Mouse (Mus musculus) CH12.LX (cell line): Measurements from ENCODE around the gene Gdi2. TPM values are rescaled to one million over a fixed set of nuclear protein-coding genes. Genes with fewer than 3 reads are reported as not detected.
A peak's percentile ranks its signal among the peaks of the same experiment; 100 is the strongest.

Experiments
- DNase-seq: peaks from one replicate; pipeline ENCODE4 v3.0.0-alpha.2; 2013; ENCODE audit errors: extremely low read depth
- H3K27ac ChIP-seq: 2 replicates; pipeline ENCODE4 v1.5.1; 2012; ENCODE audit warnings: low read depth, mild to moderate bottlenecking, control low read depth, moderate library complexity; ENCODE audit not compliant: insufficient read depth
- H3K27me3 ChIP-seq: replicated peaks from 2 replicates; pipeline ENCODE3; 2012; ENCODE audit warnings: inconsistent platforms
- H3K36me3 ChIP-seq, 2 experiments: replicated peaks in 1 of 2; 2 replicates each; pipeline versions ENCODE3 to v1.6.1; 2012; ENCODE audit warnings: inconsistent platforms in 1 of 2, low read length in 1 of 2, mild to moderate bottlenecking in 1 of 2, mixed read lengths in 1 of 2, moderate library complexity in 1 of 2; ENCODE audit not compliant: control insufficient read depth in 1 of 2, insufficient read depth in 1 of 2
- H3K4me1 ChIP-seq, 2 experiments: 2 replicates each; pipeline ENCODE4 v1.6.1; 2012; ENCODE audit warnings: inconsistent platforms in 1 of 2, moderate library complexity in 1 of 2; ENCODE audit not compliant: insufficient read depth in 2 of 2, control insufficient read depth in 1 of 2
- H3K4me2 ChIP-seq: 2 replicates; pipeline ENCODE4 v1.6.1; 2012; ENCODE audit warnings: low read depth, mild to moderate bottlenecking, control low read depth; ENCODE audit not compliant: poor library complexity, insufficient read depth, severe bottlenecking
- H3K4me3 ChIP-seq, 3 experiments: fragments of 150-350 bp in 1 of 3; sonication (generic) in 1 of 3; replicated peaks in 1 of 3; 2 replicates each; pipeline versions ENCODE3 to v1.5.1; 2011 to 2012; ENCODE audit warnings: low read depth in 2 of 3, low read length in 2 of 3, mild to moderate bottlenecking in 2 of 3, moderate library complexity in 2 of 3, control low read depth in 1 of 3, improper control_type of control experiment in 1 of 3, inconsistent platforms in 1 of 3, mixed read lengths in 1 of 3; ENCODE audit not compliant: poor library complexity in 1 of 3
- H3K79me2 ChIP-seq: replicated peaks from 2 replicates; pipeline ENCODE4 v1.6.1; 2012; ENCODE audit warnings: mild to moderate bottlenecking, moderate library complexity; ENCODE audit not compliant: control insufficient read depth, poor library complexity, insufficient read depth, severe bottlenecking; ENCODE audit errors: extremely low read depth
- H3K9ac ChIP-seq: 2 replicates; pipeline ENCODE4 v1.6.1; 2012; ENCODE audit warnings: low read depth, mild to moderate bottlenecking, control low read depth, moderate library complexity; ENCODE audit not compliant: insufficient read depth
- H3K9me3 ChIP-seq: replicated peaks from 2 replicates; pipeline ENCODE3; 2012; ENCODE audit warnings: low read length, inconsistent platforms, mixed read lengths
- BHLHE40 ChIP-seq: IDR thresholded peaks from 2 replicates; pipeline ENCODE4 v1.6.1; 2011; ENCODE audit warnings: mild to moderate bottlenecking, low read depth, low read length, improper control_type of control experiment
- CHD1 ChIP-seq: IDR thresholded peaks from 2 replicates; pipeline ENCODE4 v1.6.1; 2012; ENCODE audit warnings: low read depth, low read length, improper control_type of control experiment, inconsistent platforms
- CHD2 ChIP-seq: IDR thresholded peaks from 2 replicates; pipeline ENCODE4 v1.6.1; 2011; ENCODE audit warnings: low read length, improper control_type of control experiment
- CTCF ChIP-seq, 2 experiments: IDR thresholded peaks in 1 of 2; conservative IDR thresholded peaks in 1 of 2; 2 replicates each; pipeline ENCODE4 v1.5.1; 2011 to 2012; ENCODE audit warnings: low read depth in 2 of 2, low read length in 2 of 2, improper control_type of control experiment in 1 of 2, inconsistent platforms in 1 of 2, mild to moderate bottlenecking in 1 of 2, moderate library complexity in 1 of 2
- E2F4 ChIP-seq: IDR thresholded peaks from 2 replicates; pipeline ENCODE4 v1.6.1; 2011; ENCODE audit warnings: low read depth, low read length, improper control_type of control experiment; ENCODE audit not compliant: insufficient replicate concordance
- ELF1 ChIP-seq: IDR thresholded peaks from 2 replicates; pipeline ENCODE4 v1.6.1; 2014; ENCODE audit warnings: low read depth, mild to moderate bottlenecking, inconsistent platforms, low read length, improper control_type of control experiment
- EP300 ChIP-seq: IDR thresholded peaks from 2 replicates; pipeline ENCODE4 v1.6.1; 2011; ENCODE audit warnings: low read length, improper control_type of control experiment
- ETS1 ChIP-seq: conservative IDR thresholded peaks from 2 replicates; pipeline ENCODE4 v1.6.1; 2012; ENCODE audit warnings: low read depth, mild to moderate bottlenecking, inconsistent platforms, low read length, improper control_type of control experiment, moderate library complexity
- GABPA ChIP-seq: IDR thresholded peaks from 2 replicates; pipeline ENCODE4 v1.6.1; 2012; ENCODE audit warnings: low read depth, low read length, improper control_type of control experiment, inconsistent platforms; ENCODE audit not compliant: insufficient replicate concordance
- HCFC1 ChIP-seq: IDR thresholded peaks from 2 replicates; pipeline ENCODE4 v1.6.1; 2012; ENCODE audit warnings: low read depth, mild to moderate bottlenecking, inconsistent platforms, low read length, improper control_type of control experiment
- IRF4 ChIP-seq: IDR thresholded peaks from 2 replicates; pipeline ENCODE4 v1.6.1; 2014; ENCODE audit warnings: low read depth, mild to moderate bottlenecking, inconsistent platforms, low read length, improper control_type of control experiment
- JUN ChIP-seq: IDR thresholded peaks from 2 replicates; pipeline ENCODE4 v1.6.1; 2011; ENCODE audit warnings: low read depth, mild to moderate bottlenecking, low read length, improper control_type of control experiment, moderate library complexity; ENCODE audit not compliant: insufficient read depth
- JUND ChIP-seq: conservative IDR thresholded peaks from 2 replicates; pipeline ENCODE4 v1.6.1; 2011; ENCODE audit warnings: low read depth, low read length, improper control_type of control experiment
- KAT2A ChIP-seq: IDR thresholded peaks from 2 replicates; pipeline ENCODE4 v1.6.1; 2012; ENCODE audit warnings: low read length, improper control_type of control experiment, inconsistent platforms; ENCODE audit not compliant: insufficient replicate concordance
- MAFK ChIP-seq: IDR thresholded peaks from 2 replicates; pipeline ENCODE4 v1.6.1; 2011; ENCODE audit warnings: low read length, improper control_type of control experiment; ENCODE audit not compliant: insufficient replicate concordance
- MAX ChIP-seq: IDR thresholded peaks from 2 replicates; pipeline ENCODE4 v1.6.1; 2011; ENCODE audit warnings: low read length, improper control_type of control experiment
- MAZ ChIP-seq: IDR thresholded peaks from 2 replicates; pipeline ENCODE4 v1.6.1; 2012; ENCODE audit warnings: low read depth, mild to moderate bottlenecking, inconsistent platforms, low read length, improper control_type of control experiment, moderate library complexity
- MEF2A ChIP-seq: IDR thresholded peaks from 2 replicates; pipeline ENCODE4 v1.6.1; 2014; ENCODE audit warnings: low read depth, mild to moderate bottlenecking, inconsistent platforms, low read length, improper control_type of control experiment, borderline replicate concordance
- MXI1 ChIP-seq: IDR thresholded peaks from 2 replicates; pipeline ENCODE4 v1.6.1; 2011; ENCODE audit warnings: mild to moderate bottlenecking, low read depth, low read length, improper control_type of control experiment
- MYC ChIP-seq: IDR thresholded peaks from 2 replicates; pipeline ENCODE4 v1.6.1; 2011; ENCODE audit warnings: low read depth, mild to moderate bottlenecking, improper control_type of control experiment, low read length
- NELFE ChIP-seq: IDR thresholded peaks from 2 replicates; pipeline ENCODE4 v1.6.1; 2011; ENCODE audit warnings: low read depth, low read length, improper control_type of control experiment
- NRF1 ChIP-seq: IDR thresholded peaks from 2 replicates; pipeline ENCODE4 v1.6.1; 2014; ENCODE audit warnings: low read depth, mild to moderate bottlenecking, inconsistent platforms, low read length, improper control_type of control experiment, moderate library complexity
- PAX5 ChIP-seq: IDR thresholded peaks from 2 replicates; pipeline ENCODE4 v1.6.1; 2012; ENCODE audit warnings: low read length, inconsistent platforms, mixed read lengths
- POLR2A ChIP-seq: IDR thresholded peaks from 2 replicates; pipeline ENCODE4 v1.6.1; 2011; ENCODE audit warnings: low read depth, mild to moderate bottlenecking, improper control_type of control experiment, low read length
- POLR2AphosphoS2 ChIP-seq: IDR thresholded peaks from 2 replicates; pipeline ENCODE4 v1.6.1; 2011; ENCODE audit warnings: low read depth, low read length, improper control_type of control experiment
- RAD21 ChIP-seq: IDR thresholded peaks from 2 replicates; pipeline ENCODE4 v1.6.1; 2011; ENCODE audit warnings: low read depth, mild to moderate bottlenecking, low read length, improper control_type of control experiment, moderate library complexity
- RCOR1 ChIP-seq: conservative IDR thresholded peaks from 2 replicates; pipeline ENCODE4 v1.6.1; 2012; ENCODE audit warnings: low read depth, mild to moderate bottlenecking, inconsistent platforms, low read length, improper control_type of control experiment
- SIN3A ChIP-seq: IDR thresholded peaks from 2 replicates; pipeline ENCODE4 v1.6.1; 2012; ENCODE audit warnings: low read length, improper control_type of control experiment, inconsistent platforms
- SMC3 ChIP-seq: IDR thresholded peaks from 2 replicates; pipeline ENCODE4 v1.6.1; 2011; ENCODE audit warnings: low read depth, low read length, improper control_type of control experiment
- TBP ChIP-seq: conservative IDR thresholded peaks from 2 replicates; pipeline ENCODE4 v1.6.1; 2011; ENCODE audit warnings: low read depth, low read length, improper control_type of control experiment
- TCF12 ChIP-seq: IDR thresholded peaks from 2 replicates; pipeline ENCODE4 v1.6.1; 2014; ENCODE audit warnings: low read depth, mild to moderate bottlenecking, inconsistent platforms, low read length, improper control_type of control experiment
- UBTF ChIP-seq: IDR thresholded peaks from 2 replicates; pipeline ENCODE4 v1.6.1; 2012; ENCODE audit warnings: low read depth, mild to moderate bottlenecking, inconsistent platforms, low read length, improper control_type of control experiment, moderate library complexity
- USF1 ChIP-seq: IDR thresholded peaks from 2 replicates; pipeline ENCODE4 v1.6.1; 2014; ENCODE audit warnings: low read depth, mild to moderate bottlenecking, inconsistent platforms, low read length, improper control_type of control experiment
- USF2 ChIP-seq: conservative IDR thresholded peaks from 2 replicates; pipeline ENCODE4 v1.6.1; 2011; ENCODE audit warnings: low read depth, low read length, improper control_type of control experiment
- ZC3H11A ChIP-seq: IDR thresholded peaks from 2 replicates; pipeline ENCODE4 v1.6.1; 2012; ENCODE audit warnings: low read depth, mild to moderate bottlenecking, inconsistent platforms, low read length, improper control_type of control experiment
- ZKSCAN1 ChIP-seq: IDR thresholded peaks from 2 replicates; pipeline ENCODE4 v1.6.1; 2012; ENCODE audit warnings: low read depth, inconsistent platforms, low read length, improper control_type of control experiment, borderline replicate concordance
- ZMIZ1 ChIP-seq: IDR thresholded peaks from 2 replicates; pipeline ENCODE4 v1.6.1; 2012; ENCODE audit warnings: low read depth, mild to moderate bottlenecking, inconsistent platforms, low read length, improper control_type of control experiment
- ZNF384 ChIP-seq: IDR thresholded peaks from 2 replicates; pipeline ENCODE4 v1.6.1; 2012; ENCODE audit warnings: low read depth, low read length, improper control_type of control experiment, inconsistent platforms
- dilution Hi-C: fragments of 300-500 bp; cut with MboI; formaldehyde crosslinking; loops from 2 replicates; pipeline ENCODE4 v1.14.3; 2020; ENCODE audit warnings: low sequenced_read_pairs; ENCODE audit not compliant: extremely low pct_unique_long_range_greater_than_20kb, extremely low pct_ligation_motif_present
- in situ Hi-C: fragments of 300-500 bp; cut with MboI; formaldehyde crosslinking; loops from 3 replicates; pipeline ENCODE4 v1.14.3; 2019; ENCODE audit warnings: low sequenced_read_pairs, low pct_ligation_motif_present, low pct_unique_long_range_greater_than_20kb, mixed read lengths
- polyA plus RNA-seq: library from polyadenylated mRNA; unstranded; fragments of >175 nt; gene quantifications from 2 replicates; pipeline ENCODE4 v1.2.1, GENCODE M21; 2012; ENCODE audit warnings: low read depth; ENCODE audit not compliant: insufficient read length
- total RNA-seq, 2 experiments: library from RNA; depleted of rRNA; stranded (reverse); fragments of 300-350 nt in 1 of 2; fragments of >200 nt in 1 of 2; gene quantifications; 2 replicates each; pipeline ENCODE4 v1.2.3; 2012 to 2014

Gene Gdi2
- total RNA-seq (2012; rRNA removed) (249 and 263 TPM in 2 replicates), total RNA-seq (2014; rRNA removed) (609 and 719 TPM in 2 replicates), polyA plus RNA-seq (628 and 655 TPM in 2 replicates)

DNA sequence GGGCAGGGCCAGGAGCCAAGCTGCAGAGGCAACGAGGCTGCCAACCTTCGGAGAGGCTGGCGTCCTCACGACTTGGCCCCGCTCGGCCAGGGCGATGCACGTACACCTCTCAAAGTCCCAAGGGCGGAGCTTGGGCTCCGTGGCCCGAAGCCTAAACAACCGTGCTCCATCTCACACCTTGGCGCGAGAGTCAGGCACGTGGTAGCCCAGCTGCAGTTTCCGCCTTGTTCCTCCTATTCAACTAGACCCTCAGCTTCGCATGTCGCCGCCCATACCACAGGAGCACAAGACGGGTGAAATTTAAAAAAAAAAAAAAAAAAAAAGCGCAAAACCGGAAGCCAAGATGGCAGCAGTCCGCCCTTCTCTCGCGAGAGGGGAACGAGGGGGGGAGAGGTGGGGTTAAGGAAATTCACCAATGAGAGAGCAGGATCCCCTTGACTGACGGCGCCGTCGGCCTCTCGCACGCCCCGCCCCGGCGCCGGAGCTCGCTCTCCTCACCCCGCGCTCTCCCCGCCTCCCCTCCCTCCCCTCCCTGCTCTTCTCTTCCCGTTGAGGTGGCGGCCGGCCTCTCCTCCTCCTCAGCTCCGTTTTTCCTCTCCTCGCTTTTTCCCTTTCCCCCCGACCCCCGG, at the start of gene Gdi2:
Gdi2 (plus strand) TSS at position 470 of the 629 bp plus-strand sequence.
- Histone ChIP-seq H3K79me2 (peaks cover 46% of the 10 kb centered on the region), H3K36me3 (peaks cover 0 to 4% of the 10 kb centered on the region in 2 experiments), H3K4me2 (peak within 1 kb of the TSS; percentile 100), H3K4me1 (peaks cover 0 to 36% of the 10 kb centered on the region in 2 experiments; a peak in 3 of 4 replicates), H3K27ac (peak within 1 kb of the TSS; percentile 100), H3K4me3 (peak within 1 kb of the TSS; percentile 82 to 96 (median 86)), H3K9ac (peak within 1 kb of the TSS; percentile 95), H3K27me3 (no peaks in the 10 kb centered on the region), H3K9me3 (peaks cover 5% of the 10 kb centered on the region)
- in situ Hi-C loops: loop anchor here (25.0 kb wide), 1 partner anchor 125 kb away; no protein-coding TSS in a partner anchor
- dilution Hi-C loops: no loop called here
- TF ChIP-seq SMC3 (no peak), ETS1 (peak; percentile 63), CTCF (conservative IDR thresholded peaks at IDR 0.05 in 1 of 2, IDR thresholded peaks at IDR 0.05 in 1 of 2; ENCODE audit: low read depth in 2 of 2, low read length in 2 of 2) (no peak), BHLHE40 (peak; percentile 94), MYC (peak; percentile 91), SIN3A (peak; percentile 78), ZMIZ1 (peak; percentile 36; the same call in 1 of the 2 replicates), USF2 (peak; percentile 32; the same call in 1 of the 2 replicates), ELF1 (peak; percentile 90), MAFK (no peak), HCFC1 (peak; percentile 88), CHD2 (peak; percentile 100), MAX (peak; percentile 99), PAX5 (no peak), UBTF (peak; percentile 90), USF1 (peak; percentile 48), CHD1 (no peak), TCF12 (peak; percentile 77; the same call in 1 of the 2 replicates), NRF1 (0 out of 2 replicates have a peak, but pooled peaks have one; percentile 26), ZNF384 (peak; percentile 100), MXI1 (peak; percentile 93), NELFE (peak; percentile 77), GABPA (no peak), RAD21 (no peak), E2F4 (0 out of 2 replicates have a peak, but pooled peaks have one; percentile 70), ZKSCAN1 (peak; percentile 7; the same call in 1 of the 2 replicates), MEF2A (peak; percentile 59; the same call in 1 of the 2 replicates), EP300 (no peak), ZC3H11A (no peak), POLR2AphosphoS2 (no peak), JUND (no peak), JUN (no peak), RCOR1 (no peak), IRF4 (peak; percentile 64), KAT2A (peak; percentile 76; the same call in 1 of the 2 replicates), TBP (peak; percentile 85), POLR2A (peak; percentile 71), MAZ (peak; percentile 97)
- DNase-seq: peak; percentile 96
